Mouse (Mus musculus): Measurements from ENCODE around the gene Cav1.

The Cav1 gene

GRCm38 (mm10) chr6:17305954-17306601 is at the start of gene Cav1:
Gene Cav1, plus strand, starts transcription at chr6:17306335.
- peak; percentile 90 for DNase-seq (ENCODE audit: low spot score)

- no peak for DNase-seq (ENCODE audit: low spot score)
Observed at GRCm38 (mm10) chr6:17258142-17258541, 48.0 kb upstream of the Cav1 start.

DNA sequence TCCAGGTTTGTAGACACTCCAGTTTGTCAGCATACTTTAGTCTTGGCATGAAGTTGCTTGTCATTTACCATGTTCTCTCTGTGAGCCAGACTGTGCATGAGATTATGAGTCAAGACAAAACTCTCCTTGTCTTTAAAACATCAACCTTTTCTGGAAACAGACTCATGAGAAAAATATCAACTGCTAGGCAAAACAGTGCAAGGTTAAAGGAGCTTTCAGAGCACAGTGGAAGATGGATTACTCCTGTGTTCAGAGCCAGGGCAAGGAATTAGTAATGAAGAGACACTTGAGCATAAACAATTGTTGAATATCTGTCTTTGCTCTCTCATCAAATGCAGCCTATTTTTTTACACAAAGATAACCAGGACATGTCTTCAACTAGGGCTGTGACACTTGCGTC is 47.2 kb upstream of the Cav1 start:
- no peak for DNase-seq (ENCODE audit: low spot score)

DNA sequence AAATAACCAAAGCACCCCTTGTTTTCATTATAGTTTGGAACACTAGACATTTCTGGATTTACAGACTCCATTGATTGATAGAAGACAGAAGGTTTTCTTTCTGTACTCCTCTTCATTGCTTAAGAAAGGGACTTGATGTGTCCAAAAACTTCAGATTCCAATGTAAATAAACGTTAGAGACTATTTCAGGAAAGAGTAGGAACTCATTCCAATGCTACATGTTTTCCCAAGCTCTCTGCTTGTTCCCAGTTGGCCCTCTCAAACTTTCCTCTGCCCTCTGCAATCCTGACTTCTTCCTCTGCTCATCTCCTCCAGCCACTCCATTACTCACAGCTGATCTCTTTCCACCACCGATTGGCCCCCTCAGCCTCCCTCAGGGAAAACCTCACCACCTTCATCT is 43.3 kb upstream of the Cav1 start:
- DNase-seq (ENCODE audit: low spot score), result no peak

- peak; percentile 53 for DNase-seq (ENCODE audit: low spot score)
Observed at GRCm38 (mm10) chr6:17265043-17265442, 41.1 kb upstream of the Cav1 start.

DNA sequence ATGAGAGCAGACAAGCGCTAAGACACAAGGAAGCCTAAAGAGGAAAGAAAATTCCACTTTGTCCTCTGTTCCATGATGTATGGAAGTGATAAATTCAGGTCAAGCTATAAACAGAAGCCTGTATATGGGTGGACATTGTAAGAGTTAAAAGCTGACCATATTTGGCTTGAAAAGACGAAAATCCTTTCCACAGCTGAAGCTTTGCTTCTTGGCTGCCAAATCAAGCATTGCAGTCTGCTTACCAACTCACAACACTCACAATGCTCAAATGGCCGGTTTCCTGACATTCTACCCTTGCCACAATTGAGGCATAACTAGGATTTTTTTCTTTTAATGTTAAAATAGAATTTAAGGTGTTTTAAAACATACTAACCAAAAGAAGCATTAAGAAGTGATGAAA is 39.7 kb upstream of the Cav1 start:
- no peak for DNase-seq (ENCODE audit: low spot score)

DNA sequence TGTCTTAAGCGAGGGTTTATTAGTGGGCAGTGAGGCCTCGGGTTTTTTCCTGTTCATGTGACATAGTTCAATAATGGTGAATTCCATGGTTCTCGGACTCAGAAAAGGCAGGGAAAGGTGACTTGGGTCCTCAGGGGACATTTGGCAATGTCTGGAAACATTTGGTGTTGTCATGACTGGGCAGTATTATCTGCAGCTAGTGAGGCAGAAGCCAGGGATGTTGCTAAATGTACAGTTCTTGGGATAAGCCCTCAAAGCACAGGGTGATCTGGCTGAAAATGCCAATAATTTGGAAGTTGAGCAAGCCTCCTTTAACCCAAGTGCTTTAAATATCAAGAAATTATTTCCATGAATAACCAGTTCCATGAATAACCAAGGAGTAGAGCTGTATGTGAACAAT is 27.8 kb upstream of the Cav1 start:
- DNase-seq (ENCODE audit: low spot score), result no peak

DNA sequence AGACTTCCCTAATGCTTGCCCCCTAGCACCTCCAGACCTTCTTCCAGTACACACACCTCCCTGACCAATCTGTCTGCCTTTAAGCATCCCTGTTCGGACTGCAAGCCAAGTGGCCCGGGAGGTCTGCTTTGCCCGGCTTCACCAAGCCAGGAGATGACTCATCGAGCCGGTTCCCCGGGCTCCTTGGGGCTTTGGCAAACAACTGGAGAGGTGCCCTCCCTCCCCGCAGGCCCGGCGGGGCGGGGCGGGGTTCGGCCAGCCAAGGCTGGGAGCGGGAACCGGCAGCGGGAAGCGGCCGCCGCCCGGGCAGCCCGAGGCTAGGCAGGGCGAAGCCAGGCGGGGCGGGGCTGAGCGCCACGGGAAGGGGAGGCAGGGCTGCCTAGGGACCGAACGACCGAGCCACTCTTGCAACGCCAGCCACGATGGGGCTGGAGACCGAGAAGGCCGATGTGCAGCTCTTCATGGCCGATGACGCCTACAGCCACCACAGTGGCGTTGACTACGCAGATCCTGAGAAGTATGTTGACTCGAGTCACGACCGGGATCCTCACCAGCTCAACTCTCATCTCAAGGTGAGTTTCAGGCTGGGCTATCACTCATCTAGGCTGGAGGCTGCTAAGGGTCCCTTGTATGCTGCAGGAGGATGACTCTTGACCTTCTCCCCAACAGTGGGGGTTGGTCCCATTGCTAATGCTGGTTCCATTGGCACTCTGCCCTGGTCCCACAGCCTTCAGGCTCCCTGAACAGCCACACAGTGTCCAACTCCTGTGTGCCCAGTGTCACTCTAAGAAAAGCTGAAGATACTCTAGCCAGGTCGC is 25.0 kb upstream of the Cav1 start, which contains the start of gene Cav2:
TSS of gene Cav2 (plus strand) at position 247 of the 818 bp plus-strand sequence.
- DNase-seq (ENCODE audit: low spot score), result peak; percentile 95

DNA sequence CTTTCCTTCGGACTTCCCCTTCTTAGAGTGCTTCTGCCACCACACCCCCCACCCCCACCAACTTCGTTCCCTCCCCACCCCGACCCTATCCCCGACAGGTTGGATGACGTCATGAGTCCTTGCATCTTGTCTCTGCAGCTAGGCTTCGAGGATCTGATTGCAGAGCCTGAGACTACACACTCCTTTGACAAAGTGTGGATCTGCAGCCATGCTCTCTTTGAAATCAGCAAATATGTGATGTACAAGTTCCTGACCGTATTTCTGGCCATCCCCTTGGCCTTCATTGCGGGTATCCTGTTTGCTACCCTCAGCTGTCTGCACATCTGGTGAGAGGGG is 24.4 kb upstream of the Cav1 start:
- no peak for DNase-seq (ENCODE audit: low spot score)

- DNase-seq (ENCODE audit: low spot score), result peak; percentile 72
Observed at GRCm38 (mm10) chr6:17282159-17282558, 24.0 kb upstream of the Cav1 start.

DNA sequence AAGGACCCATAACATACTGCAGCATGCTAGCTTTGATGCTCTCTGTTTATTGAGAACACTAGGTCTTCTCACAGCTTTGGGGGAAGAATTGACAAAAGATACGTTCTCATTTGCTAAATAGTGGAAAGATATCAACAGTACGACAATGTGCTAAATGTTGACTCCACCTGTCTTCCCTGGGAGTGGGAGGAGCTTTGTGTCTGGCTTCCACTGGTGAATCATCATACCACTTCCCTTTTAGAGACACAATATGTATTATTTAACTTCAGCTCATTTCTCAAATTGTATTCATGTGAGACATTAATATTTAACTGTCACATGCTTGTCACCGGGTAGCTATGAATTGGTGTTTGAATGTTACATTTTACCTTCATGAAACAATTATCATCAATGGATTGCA is 22.3 kb upstream of the Cav1 start:
- DNase-seq (ENCODE audit: low spot score), result no peak

DNA sequence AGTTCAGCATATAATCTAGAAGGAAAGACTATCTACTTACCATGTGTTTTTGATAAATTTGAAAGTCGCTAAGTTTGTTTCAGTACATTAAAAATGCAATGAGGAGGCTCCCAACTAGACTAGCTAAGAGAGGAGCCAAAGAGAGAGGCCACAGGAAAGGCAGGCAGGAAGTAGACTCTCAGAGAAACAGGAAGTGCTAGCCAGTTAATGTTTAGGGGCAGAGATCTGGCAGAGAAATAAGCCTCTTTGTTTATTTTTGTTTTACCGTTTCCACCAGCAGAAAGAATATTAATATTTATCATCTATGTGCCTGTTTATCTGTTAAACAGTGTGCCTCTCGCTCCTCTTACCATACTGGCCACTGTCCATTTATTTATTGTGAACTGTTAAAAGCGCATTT is 19.8 kb upstream of the Cav1 start:
- peak; percentile 60 for DNase-seq (ENCODE audit: low spot score)

GRCm38 (mm10) chr6:17295116-17295515 is 11.0 kb upstream of the Cav1 start:
- no peak for DNase-seq (ENCODE audit: low spot score)

- peak; percentile 49 for DNase-seq (ENCODE audit: low spot score)
Observed at GRCm38 (mm10) chr6:17306602-17307325, 629 bp downstream of the Cav1 start.

GRCm38 (mm10) chr6:17307461-17308115 is 1.5 kb downstream of the Cav1 start:
- DNase-seq (ENCODE audit: low spot score), result peak; percentile 88

GRCm38 (mm10) chr6:17308661-17309060 is 2.5 kb downstream of the Cav1 start:
- DNase-seq (ENCODE audit: low spot score), result peak; percentile 43

DNA sequence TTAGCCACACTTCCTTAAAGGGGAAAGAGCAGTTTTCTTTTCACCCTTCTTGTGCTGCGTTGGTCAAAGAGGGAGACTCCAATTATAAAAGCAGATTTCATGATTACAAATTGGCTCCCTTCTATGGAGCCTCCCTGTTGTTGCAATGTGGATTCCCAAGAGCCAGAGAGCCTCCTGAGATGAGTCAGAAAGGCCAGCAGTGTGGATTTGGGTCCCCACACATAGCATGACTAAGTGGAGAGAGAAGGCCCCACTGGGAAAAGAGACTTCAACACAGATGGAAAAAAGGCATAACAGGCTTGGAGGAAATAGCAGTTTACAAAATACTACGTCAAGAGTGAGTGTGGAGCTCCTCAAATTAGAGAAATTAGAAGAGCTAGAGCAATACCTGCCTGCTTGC is 3.1 kb downstream of the Cav1 start:
- no peak for DNase-seq (ENCODE audit: low spot score)

- DNase-seq (ENCODE audit: low spot score), result no peak
Observed at GRCm38 (mm10) chr6:17314241-17314640, 8.1 kb downstream of the Cav1 start.

DNA sequence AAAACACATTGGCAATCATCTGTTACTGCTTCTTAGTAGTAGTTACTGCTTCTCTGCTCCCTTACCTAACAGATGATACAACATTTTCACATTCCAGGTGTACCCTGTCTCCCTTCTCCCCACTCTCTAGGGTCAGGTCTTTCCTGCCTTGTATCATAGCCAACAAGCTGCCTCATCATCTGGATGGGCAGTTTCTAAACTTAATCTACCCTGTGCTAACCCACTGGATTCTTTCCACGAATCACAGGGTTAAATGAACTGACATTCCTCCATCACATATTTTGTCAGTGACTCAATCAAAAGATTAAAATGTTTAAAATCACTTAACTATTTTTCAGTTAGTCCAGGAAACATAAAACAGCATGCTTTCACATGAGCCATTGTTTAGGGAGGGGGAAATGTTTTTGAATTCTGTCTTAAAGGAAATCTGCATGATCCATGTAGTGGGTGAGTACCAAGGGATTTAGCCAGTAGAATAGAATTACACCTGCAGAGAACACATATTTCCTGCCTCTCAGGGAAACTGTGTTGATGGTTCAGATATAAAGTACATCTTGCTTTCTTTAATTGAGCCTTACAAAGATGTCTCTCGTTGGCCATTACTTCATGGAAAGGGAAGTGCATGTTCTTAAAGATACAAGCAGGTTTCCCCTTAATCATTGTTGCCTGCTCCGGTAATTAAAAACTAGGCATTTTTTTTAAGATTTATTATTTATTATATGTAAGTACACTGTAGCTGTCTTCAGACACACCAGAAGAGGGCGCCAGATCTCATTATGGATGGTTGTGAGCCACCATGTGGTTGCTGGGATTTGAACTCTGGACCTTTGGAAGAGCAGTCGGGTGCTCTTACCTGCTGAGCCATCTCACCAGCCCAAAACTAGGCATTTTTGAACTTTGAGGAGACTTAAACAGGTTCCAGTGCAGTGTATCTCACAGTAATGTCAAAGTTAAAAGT is 8.8 kb downstream of the Cav1 start:
- no peak for DNase-seq (ENCODE audit: low spot score)

DNA sequence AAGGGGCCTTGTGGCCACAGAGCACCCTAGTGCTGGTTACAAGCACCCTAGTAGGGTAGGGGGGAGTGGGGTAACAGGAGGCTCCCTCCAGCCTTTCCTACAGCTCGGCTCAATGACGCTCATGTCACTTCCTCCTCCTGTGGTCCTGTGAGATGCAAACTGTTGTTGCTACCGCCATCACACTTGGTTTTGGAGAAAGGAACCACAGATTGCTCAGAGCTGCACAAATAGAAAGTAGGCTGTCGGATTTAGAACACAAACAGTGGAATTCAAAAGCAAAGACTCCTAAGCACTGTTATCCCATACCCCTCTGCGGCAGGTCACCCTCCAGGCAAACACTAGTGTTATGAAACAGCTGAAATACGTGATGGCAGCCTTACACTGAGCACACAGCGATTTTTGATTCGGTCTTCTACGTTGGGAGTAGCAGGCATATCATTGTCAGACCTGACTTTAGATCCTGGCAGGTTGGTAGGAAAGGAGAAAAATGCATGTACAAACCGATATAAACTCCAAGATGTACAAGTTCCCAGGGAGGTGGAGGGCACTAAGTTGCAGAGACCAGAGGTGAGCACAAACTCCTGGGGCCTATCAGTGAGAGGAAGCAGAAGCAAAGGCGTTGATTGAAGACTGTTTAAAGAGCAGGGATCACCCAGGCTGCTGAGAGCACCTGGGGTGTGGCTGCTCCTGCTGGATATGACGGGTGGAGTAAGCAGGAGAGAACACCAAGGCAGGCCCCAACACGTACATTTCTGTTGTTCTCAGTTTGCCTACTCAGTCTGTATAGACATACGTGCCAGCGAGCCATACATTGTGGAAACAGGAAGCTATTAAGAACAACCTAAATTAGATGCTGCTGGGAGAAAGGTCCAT is 10.4 kb downstream of the Cav1 start:
- no peak for DNase-seq (ENCODE audit: low spot score)

Measured in lung, postnatal 25 days (tissue).